Mouse (Mus musculus): ENCODE results near the gene Slc9a3r1. TPM values are rescaled to one million over a fixed set of nuclear protein-coding genes. Genes with fewer than 3 reads are reported as not detected.

Slc9a3r1 gene
- total RNA-seq, 1 experiment from 2014 or later: 53.4 TPM

- no peak for ATAC-seq (replicated peaks; ENCODE audit: low read depth, poor library complexity, severe bottlenecking)
These were observed 1.4 kb upstream of the Slc9a3r1 start for GRCm38 (mm10) chr11:115161578-115162204.

GRCm38 (mm10) chr11:115162205-115162601 is 938 bp upstream of the Slc9a3r1 start:
- ATAC-seq (replicated peaks; ENCODE audit: low read depth, poor library complexity, severe bottlenecking): no peak

- peak; percentile 16 for ATAC-seq (replicated peaks; ENCODE audit: low read depth, poor library complexity, severe bottlenecking)
These were observed 518 bp downstream of the Slc9a3r1 start for GRCm38 (mm10) chr11:115163568-115164150.

- ATAC-seq (replicated peaks; ENCODE audit: low read depth, poor library complexity, severe bottlenecking): no peak
These were observed 1.3 kb downstream of the Slc9a3r1 start for GRCm38 (mm10) chr11:115164341-115164975.

GRCm38 (mm10) chr11:115164976-115165374 is 1.8 kb downstream of the Slc9a3r1 start:
- ATAC-seq (replicated peaks; ENCODE audit: low read depth, poor library complexity, severe bottlenecking): no peak

GRCm38 (mm10) chr11:115166776-115167175 is 3.6 kb downstream of the Slc9a3r1 start:
- ATAC-seq (replicated peaks; ENCODE audit: low read depth, poor library complexity, severe bottlenecking): no peak

- ATAC-seq (replicated peaks; ENCODE audit: low read depth, poor library complexity, severe bottlenecking): no peak
These were observed 4.6 kb downstream of the Slc9a3r1 start for GRCm38 (mm10) chr11:115167631-115168249.

- ATAC-seq (replicated peaks; ENCODE audit: low read depth, poor library complexity, severe bottlenecking): no peak
These were observed 6.3 kb downstream of the Slc9a3r1 start for GRCm38 (mm10) chr11:115169430-115169829.

GRCm38 (mm10) chr11:115171125-115171524 is 8.0 kb downstream of the Slc9a3r1 start:
- no peak for ATAC-seq (replicated peaks; ENCODE audit: low read depth, poor library complexity, severe bottlenecking)

GRCm38 (mm10) chr11:115172825-115173287 is 9.7 kb downstream of the Slc9a3r1 start:
- 0 out of 2 replicates have a peak, but pooled peaks have one; percentile 26 for ATAC-seq (replicated peaks; ENCODE audit: low read depth, poor library complexity, severe bottlenecking)

- peak; percentile 83 for ATAC-seq (replicated peaks; ENCODE audit: low read depth, poor library complexity, severe bottlenecking)
These were observed 10.6 kb downstream of the Slc9a3r1 start for GRCm38 (mm10) chr11:115173549-115174339.

GRCm38 (mm10) chr11:115176399-115177190 is 13.5 kb downstream of the Slc9a3r1 start:
- ATAC-seq (replicated peaks; ENCODE audit: low read depth, poor library complexity, severe bottlenecking): no peak

GRCm38 (mm10) chr11:115177559-115178195 is 14.5 kb downstream of the Slc9a3r1 start:
- ATAC-seq (replicated peaks; ENCODE audit: low read depth, poor library complexity, severe bottlenecking): no peak

- ATAC-seq (replicated peaks; ENCODE audit: low read depth, poor library complexity, severe bottlenecking): no peak
These were observed 15.6 kb downstream of the Slc9a3r1 start for GRCm38 (mm10) chr11:115178766-115179165.

- no peak for ATAC-seq (replicated peaks; ENCODE audit: low read depth, poor library complexity, severe bottlenecking)
These were observed 16.1 kb downstream of the Slc9a3r1 start for GRCm38 (mm10) chr11:115179191-115179590.

- ATAC-seq (replicated peaks; ENCODE audit: low read depth, poor library complexity, severe bottlenecking): no peak
These were observed 16.7 kb downstream of the Slc9a3r1 start for GRCm38 (mm10) chr11:115179881-115180280.

GRCm38 (mm10) chr11:115181913-115182638 is 18.9 kb downstream of the Slc9a3r1 start:
- ATAC-seq (replicated peaks; ENCODE audit: low read depth, poor library complexity, severe bottlenecking): peak; percentile 71

- no peak for ATAC-seq (replicated peaks; ENCODE audit: low read depth, poor library complexity, severe bottlenecking)
These were observed 21.8 kb downstream of the Slc9a3r1 start for GRCm38 (mm10) chr11:115184973-115185372.

All from common myeloid progenitor, adult 5-6 weeks (primary cell).